Mouse (Mus musculus) ES-E14 (cell line): ENCODE data around the gene Lama4.

ENCODE experiments used
- HCFC1 ChIP-seq: IDR thresholded peaks from 2 replicates; pipeline ENCODE4 v1.6.1; 2012; ENCODE audit warnings: low read length, inconsistent platforms, borderline replicate concordance; ENCODE audit not compliant: insufficient read depth
- MAFK ChIP-seq: IDR thresholded peaks from 2 replicates; pipeline ENCODE4 v1.6.1; 2014; ENCODE audit warnings: mild to moderate bottlenecking, low read depth, low read length, inconsistent platforms; ENCODE audit not compliant: insufficient read depth

GRCm38 (mm10) chr10:39140843-39141242 lies 175.5 kb downstream of the Lama4 start:
- TF ChIP-seq MAFK (no peak), HCFC1 (no peak)
